Mouse (Mus musculus) adrenal gland, postnatal 4 days (tissue): Measurements from ENCODE around the gene Fam178b. TPM values are rescaled to one million over a fixed set of nuclear protein-coding genes. Genes with fewer than 3 reads are reported as not detected.
"Not testable (repeated sequence)": the region's sequence is repeated elsewhere in the genome, so short reads cannot be mapped to it uniquely, and the experiment has no call there.

ENCODE experiments used
- DNase-seq, 2 experiments: peaks; one replicate each; pipeline ENCODE4 v3.0.0; 2021 to 2022; ENCODE audit warnings: low spot score in 2 of 2, mixed read lengths in 2 of 2
- total RNA-seq, 2 experiments: library from RNA; stranded (reverse); gene quantifications; 2 replicates each; pipeline ENCODE4 v1.2.3; 2021

The Fam178b gene
- total RNA-seq, 2 experiments from 2014 or later, result 1.0 to 1.2 TPM

GRCm38 (mm10) chr1:36547981-36548598 lies 134.9 kb downstream of the Fam178b start:
- no peak for DNase-seq

- DNase-seq, result peak; percentile 82 to 94
These were observed 136.0 kb downstream of the Fam178b start, which contains the start of gene Ankrd39 for GRCm38 (mm10) chr1:36546888-36547471. Gene Ankrd39, minus strand, starts transcription at chr1:36547445.

GRCm38 (mm10) chr1:36545845-36546600 lies 137.0 kb downstream of the Fam178b start:
- DNase-seq, result no peak

GRCm38 (mm10) chr1:36545382-36545781 lies 137.6 kb downstream of the Fam178b start:
- no peak for DNase-seq

GRCm38 (mm10) chr1:36542925-36543324 lies 140.1 kb downstream of the Fam178b start:
- DNase-seq, result no peak

GRCm38 (mm10) chr1:36541844-36542243 lies 141.1 kb downstream of the Fam178b start:
- no peak for DNase-seq

- DNase-seq, result no peak
These were observed 142.2 kb downstream of the Fam178b start for GRCm38 (mm10) chr1:36540807-36541206.

GRCm38 (mm10) chr1:36540132-36540531 lies 142.9 kb downstream of the Fam178b start:
- no peak for DNase-seq

GRCm38 (mm10) chr1:36539186-36539585 lies 143.8 kb downstream of the Fam178b start, which contains the start of gene Gm42417:
Gene Gm42417, minus strand, starts transcription at chr1:36539429.
- DNase-seq, result peak in 1 of 2 experiments; percentile 60

- DNase-seq, result no peak
These were observed 144.3 kb downstream of the Fam178b start for GRCm38 (mm10) chr1:36538727-36539126.

GRCm38 (mm10) chr1:36536783-36537182 lies 146.2 kb downstream of the Fam178b start, which contains the start of gene Ankrd23:
Gene Ankrd23, minus strand, starts transcription at chr1:36536883.
- DNase-seq, result not testable (repeated sequence)

GRCm38 (mm10) chr1:36536397-36536728 lies 146.6 kb downstream of the Fam178b start:
- no peak for DNase-seq

GRCm38 (mm10) chr1:36535477-36536396 lies 147.2 kb downstream of the Fam178b start:
- DNase-seq, result no peak

- DNase-seq, result no peak
These were observed 148.4 kb downstream of the Fam178b start for GRCm38 (mm10) chr1:36534595-36535058.

- DNase-seq, result no peak
These were observed 149.4 kb downstream of the Fam178b start for GRCm38 (mm10) chr1:36533546-36533945.

GRCm38 (mm10) chr1:36531461-36531860 lies 151.5 kb downstream of the Fam178b start:
- DNase-seq, result no peak

GRCm38 (mm10) chr1:36530962-36531361 lies 152.0 kb downstream of the Fam178b start:
- DNase-seq, result no peak

- no peak for DNase-seq
These were observed 152.5 kb downstream of the Fam178b start for GRCm38 (mm10) chr1:36530485-36530884.

GRCm38 (mm10) chr1:36529875-36530274 lies 153.1 kb downstream of the Fam178b start:
- no peak for DNase-seq

GRCm38 (mm10) chr1:36529274-36529673 lies 153.7 kb downstream of the Fam178b start:
- DNase-seq, result no peak

GRCm38 (mm10) chr1:36528351-36528750 lies 154.6 kb downstream of the Fam178b start:
- DNase-seq, result no peak
